Mouse (Mus musculus): ENCODE data around the gene Psme2. TPM values are rescaled to one million over a fixed set of nuclear protein-coding genes. Genes with fewer than 3 reads are reported as not detected.

Psme2 gene
- total RNA-seq (2022) = 100 to 1,000 TPM in 3 of 4 experiments, 10 to 100 TPM in 1; 92.6 to 112 (median 108) TPM

GRCm38 (mm10) chr14:55590748-55591330 is at the start of gene Psme2:
Gene Psme2 (minus strand): TSS chr14:55591113.
- DNase-seq (ENCODE audit: low spot score) = peak; percentile 98

GRCm38 (mm10) chr14:55637795-55638194 is 46.9 kb upstream of the Psme2 start, which contains the start of gene Gm49378:
Gene Gm49378 (minus strand): TSS chr14:55637895.
- no peak for DNase-seq (ENCODE audit: low spot score)

- DNase-seq (ENCODE audit: low spot score) = peak; percentile 93
These were observed 44.7 kb upstream of the Psme2 start, which contains the start of gene Ipo4 for GRCm38 (mm10) chr14:55635523-55636007. Gene Ipo4 (minus strand): TSS chr14:55635957.

GRCm38 (mm10) chr14:55634874-55635522 is 44.1 kb upstream of the Psme2 start:
- no peak for DNase-seq (ENCODE audit: low spot score)

- peak; percentile 45 for DNase-seq (ENCODE audit: low spot score)
These were observed 38.4 kb upstream of the Psme2 start for GRCm38 (mm10) chr14:55629312-55629711.

- no peak for DNase-seq (ENCODE audit: low spot score)
These were observed 37.3 kb upstream of the Psme2 start for GRCm38 (mm10) chr14:55628077-55628827.

- no peak for DNase-seq (ENCODE audit: low spot score)
These were observed 27.7 kb upstream of the Psme2 start for GRCm38 (mm10) chr14:55618486-55619195.

GRCm38 (mm10) chr14:55617822-55618221 is 26.9 kb upstream of the Psme2 start, which contains the start of gene Rec8:
Gene Rec8 (plus strand): TSS chr14:55618037.
- DNase-seq (ENCODE audit: low spot score) = no peak

- no peak for DNase-seq (ENCODE audit: low spot score)
These were observed 25.9 kb upstream of the Psme2 start for GRCm38 (mm10) chr14:55616844-55617243.

GRCm38 (mm10) chr14:55615876-55616275 is 25.0 kb upstream of the Psme2 start:
- no peak for DNase-seq (ENCODE audit: low spot score)

GRCm38 (mm10) chr14:55614565-55615178 is 23.8 kb upstream of the Psme2 start:
- DNase-seq (ENCODE audit: low spot score) = no peak

- DNase-seq (ENCODE audit: low spot score) = no peak
These were observed 22.4 kb upstream of the Psme2 start for GRCm38 (mm10) chr14:55613346-55613745.

GRCm38 (mm10) chr14:55608339-55608738 is 17.4 kb upstream of the Psme2 start:
- DNase-seq (ENCODE audit: low spot score) = no peak

- DNase-seq (ENCODE audit: low spot score) = no peak
These were observed 15.0 kb upstream of the Psme2 start for GRCm38 (mm10) chr14:55605743-55606459.

GRCm38 (mm10) chr14:55604823-55605222 is 13.9 kb upstream of the Psme2 start:
- DNase-seq (ENCODE audit: low spot score) = no peak

- DNase-seq (ENCODE audit: low spot score) = peak; percentile 95
These were observed 13.0 kb upstream of the Psme2 start for GRCm38 (mm10) chr14:55603633-55604576.

- DNase-seq (ENCODE audit: low spot score) = no peak
These were observed 12.3 kb upstream of the Psme2 start, which contains the start of gene Irf9 for GRCm38 (mm10) chr14:55603271-55603632. Gene Irf9 (plus strand): TSS chr14:55603571.

- no peak for DNase-seq (ENCODE audit: low spot score)
These were observed 7.8 kb upstream of the Psme2 start for GRCm38 (mm10) chr14:55598521-55599390.
